Mouse (Mus musculus) CH12.LX (cell line): ENCODE results near the gene Hist1h2bc. TPM values are rescaled to one million over a fixed set of nuclear protein-coding genes. Genes with fewer than 3 reads are reported as not detected.

Experiments used
- DNase-seq: peaks from one replicate; pipeline ENCODE4 v3.0.0-alpha.2; 2013; ENCODE audit errors: extremely low read depth
- H3K27ac ChIP-seq: 2 replicates; pipeline ENCODE4 v1.5.1; 2012; ENCODE audit warnings: low read depth, mild to moderate bottlenecking, control low read depth, moderate library complexity; ENCODE audit not compliant: insufficient read depth
- H3K27me3 ChIP-seq: replicated peaks from 2 replicates; pipeline ENCODE3; 2012; ENCODE audit warnings: inconsistent platforms
- H3K36me3 ChIP-seq, 2 experiments: replicated peaks in 1 of 2; 2 replicates each; pipeline versions ENCODE3 to v1.6.1; 2012; ENCODE audit warnings: inconsistent platforms in 1 of 2, low read length in 1 of 2, mild to moderate bottlenecking in 1 of 2, mixed read lengths in 1 of 2, moderate library complexity in 1 of 2; ENCODE audit not compliant: control insufficient read depth in 1 of 2, insufficient read depth in 1 of 2
- H3K4me1 ChIP-seq, 2 experiments: 2 replicates each; pipeline ENCODE4 v1.6.1; 2012; ENCODE audit warnings: inconsistent platforms in 1 of 2, moderate library complexity in 1 of 2; ENCODE audit not compliant: insufficient read depth in 2 of 2, control insufficient read depth in 1 of 2
- H3K4me2 ChIP-seq: 2 replicates; pipeline ENCODE4 v1.6.1; 2012; ENCODE audit warnings: low read depth, mild to moderate bottlenecking, control low read depth; ENCODE audit not compliant: poor library complexity, insufficient read depth, severe bottlenecking
- H3K4me3 ChIP-seq, 3 experiments: fragments of 150-350 bp in 1 of 3; sonication (generic) in 1 of 3; replicated peaks in 1 of 3; 2 replicates each; pipeline versions ENCODE3 to v1.5.1; 2011 to 2012; ENCODE audit warnings: low read depth in 2 of 3, low read length in 2 of 3, mild to moderate bottlenecking in 2 of 3, moderate library complexity in 2 of 3, control low read depth in 1 of 3, improper control_type of control experiment in 1 of 3, inconsistent platforms in 1 of 3, mixed read lengths in 1 of 3; ENCODE audit not compliant: poor library complexity in 1 of 3
- H3K79me2 ChIP-seq: replicated peaks from 2 replicates; pipeline ENCODE4 v1.6.1; 2012; ENCODE audit warnings: mild to moderate bottlenecking, moderate library complexity; ENCODE audit not compliant: control insufficient read depth, poor library complexity, insufficient read depth, severe bottlenecking; ENCODE audit errors: extremely low read depth
- H3K9ac ChIP-seq: 2 replicates; pipeline ENCODE4 v1.6.1; 2012; ENCODE audit warnings: low read depth, mild to moderate bottlenecking, control low read depth, moderate library complexity; ENCODE audit not compliant: insufficient read depth
- H3K9me3 ChIP-seq: replicated peaks from 2 replicates; pipeline ENCODE3; 2012; ENCODE audit warnings: low read length, inconsistent platforms, mixed read lengths
- BHLHE40 ChIP-seq: IDR thresholded peaks from 2 replicates; pipeline ENCODE4 v1.6.1; 2011; ENCODE audit warnings: mild to moderate bottlenecking, low read depth, low read length, improper control_type of control experiment
- CHD1 ChIP-seq: IDR thresholded peaks from 2 replicates; pipeline ENCODE4 v1.6.1; 2012; ENCODE audit warnings: low read depth, low read length, improper control_type of control experiment, inconsistent platforms
- CTCF ChIP-seq, 2 experiments: IDR thresholded peaks in 1 of 2; conservative IDR thresholded peaks in 1 of 2; 2 replicates each; pipeline ENCODE4 v1.5.1; 2011 to 2012; ENCODE audit warnings: low read depth in 2 of 2, low read length in 2 of 2, improper control_type of control experiment in 1 of 2, inconsistent platforms in 1 of 2, mild to moderate bottlenecking in 1 of 2, moderate library complexity in 1 of 2
- EP300 ChIP-seq: IDR thresholded peaks from 2 replicates; pipeline ENCODE4 v1.6.1; 2011; ENCODE audit warnings: low read length, improper control_type of control experiment
- ETS1 ChIP-seq: conservative IDR thresholded peaks from 2 replicates; pipeline ENCODE4 v1.6.1; 2012; ENCODE audit warnings: low read depth, mild to moderate bottlenecking, inconsistent platforms, low read length, improper control_type of control experiment, moderate library complexity
- HCFC1 ChIP-seq: IDR thresholded peaks from 2 replicates; pipeline ENCODE4 v1.6.1; 2012; ENCODE audit warnings: low read depth, mild to moderate bottlenecking, inconsistent platforms, low read length, improper control_type of control experiment
- IRF4 ChIP-seq: IDR thresholded peaks from 2 replicates; pipeline ENCODE4 v1.6.1; 2014; ENCODE audit warnings: low read depth, mild to moderate bottlenecking, inconsistent platforms, low read length, improper control_type of control experiment
- KAT2A ChIP-seq: IDR thresholded peaks from 2 replicates; pipeline ENCODE4 v1.6.1; 2012; ENCODE audit warnings: low read length, improper control_type of control experiment, inconsistent platforms; ENCODE audit not compliant: insufficient replicate concordance
- MAX ChIP-seq: IDR thresholded peaks from 2 replicates; pipeline ENCODE4 v1.6.1; 2011; ENCODE audit warnings: low read length, improper control_type of control experiment
- MAZ ChIP-seq: IDR thresholded peaks from 2 replicates; pipeline ENCODE4 v1.6.1; 2012; ENCODE audit warnings: low read depth, mild to moderate bottlenecking, inconsistent platforms, low read length, improper control_type of control experiment, moderate library complexity
- MXI1 ChIP-seq: IDR thresholded peaks from 2 replicates; pipeline ENCODE4 v1.6.1; 2011; ENCODE audit warnings: mild to moderate bottlenecking, low read depth, low read length, improper control_type of control experiment
- MYC ChIP-seq: IDR thresholded peaks from 2 replicates; pipeline ENCODE4 v1.6.1; 2011; ENCODE audit warnings: low read depth, mild to moderate bottlenecking, improper control_type of control experiment, low read length
- NELFE ChIP-seq: IDR thresholded peaks from 2 replicates; pipeline ENCODE4 v1.6.1; 2011; ENCODE audit warnings: low read depth, low read length, improper control_type of control experiment
- PAX5 ChIP-seq: IDR thresholded peaks from 2 replicates; pipeline ENCODE4 v1.6.1; 2012; ENCODE audit warnings: low read length, inconsistent platforms, mixed read lengths
- SIN3A ChIP-seq: IDR thresholded peaks from 2 replicates; pipeline ENCODE4 v1.6.1; 2012; ENCODE audit warnings: low read length, improper control_type of control experiment, inconsistent platforms
- TBP ChIP-seq: conservative IDR thresholded peaks from 2 replicates; pipeline ENCODE4 v1.6.1; 2011; ENCODE audit warnings: low read depth, low read length, improper control_type of control experiment
- dilution Hi-C: fragments of 300-500 bp; cut with MboI; formaldehyde crosslinking; loops from 2 replicates; pipeline ENCODE4 v1.14.3; 2020; ENCODE audit warnings: low sequenced_read_pairs; ENCODE audit not compliant: extremely low pct_unique_long_range_greater_than_20kb, extremely low pct_ligation_motif_present
- in situ Hi-C: fragments of 300-500 bp; cut with MboI; formaldehyde crosslinking; loops from 3 replicates; pipeline ENCODE4 v1.14.3; 2019; ENCODE audit warnings: low sequenced_read_pairs, low pct_ligation_motif_present, low pct_unique_long_range_greater_than_20kb, mixed read lengths
- polyA plus RNA-seq: library from polyadenylated mRNA; unstranded; fragments of >175 nt; gene quantifications from 2 replicates; pipeline ENCODE4 v1.2.1, GENCODE M21; 2012; ENCODE audit warnings: low read depth; ENCODE audit not compliant: insufficient read length
- total RNA-seq, 2 experiments: library from RNA; depleted of rRNA; stranded (reverse); fragments of 300-350 nt in 1 of 2; fragments of >200 nt in 1 of 2; gene quantifications; 2 replicates each; pipeline ENCODE4 v1.2.3; 2012 to 2014

The Hist1h2bc gene
- total and polyA plus RNA-seq, 3 experiments, result 2.2 to 436 (median 17.4) TPM

- Histone ChIP-seq H3K4me1 (peaks cover 7 to 22% of the 10 kb centered on the region in 2 experiments), H3K4me3 (no peak overlapping the region), H3K9ac (no peak overlapping the region), H3K9me3 (no peaks in the 10 kb centered on the region), H3K36me3 (no peaks in the 10 kb centered on the region), H3K27me3 (no peaks in the 10 kb centered on the region), H3K79me2 (no peaks in the 10 kb centered on the region), H3K27ac (no peak overlapping the region), H3K4me2 (peak overlapping the region; percentile 67)
- dilution Hi-C loops (no loop called here), in situ Hi-C loops (no loop called here)
- TF ChIP-seq TBP (no peak), NELFE (no peak), CHD1 (no peak), EP300 (no peak), MAX (peak; percentile 59; the same call in 1 of the 2 replicates), BHLHE40 (peak; percentile 97), ETS1 (peak; percentile 31), IRF4 (0 out of 2 replicates have a peak, but pooled peaks have one; percentile 29)
- peak; percentile 29 for DNase-seq
Measured at GRCm38 (mm10) chr13:23659636-23660366, 24.2 kb upstream of the Hist1h2bc start.

- Histone ChIP-seq H3K79me2 (no peaks in the 10 kb centered on the region), H3K27ac (no peak overlapping the region), H3K9me3 (no peaks in the 10 kb centered on the region), H3K4me2 (no peak overlapping the region), H3K27me3 (no peaks in the 10 kb centered on the region), H3K9ac (no peak overlapping the region), H3K4me3 (no peak overlapping the region), H3K36me3 (no peaks in the 10 kb centered on the region), H3K4me1 (peaks cover 7 to 17% of the 10 kb centered on the region in 2 experiments)
- dilution Hi-C loops, result no loop called here
- TF ChIP-seq MAZ, result no peak
- TF ChIP-seq KAT2A, result no peak
- no peak for TF ChIP-seq MXI1
- no peak for TF ChIP-seq PAX5
- TF ChIP-seq SIN3A, result no peak
- TF ChIP-seq MYC, result no peak
- TF ChIP-seq HCFC1, result no peak
- TF ChIP-seq CTCF (conservative IDR thresholded peaks at IDR 0.05 in 1 of 2, IDR thresholded peaks at IDR 0.05 in 1 of 2; ENCODE audit: low read depth in 2 of 2, low read length in 2 of 2), result no peak
- no peak for DNase-seq
- in situ Hi-C loops, result no loop called here
Measured at GRCm38 (mm10) chr13:23662536-23662935, 21.5 kb upstream of the Hist1h2bc start.
